Mouse (Mus musculus) heart, postnatal 14 days (tissue): Measurements from ENCODE around the gene Frmd4a. TPM values are rescaled to one million over a fixed set of nuclear protein-coding genes. Genes with fewer than 3 reads are reported as not detected.

Source experiments
- DNase-seq, 2 experiments: peaks; one replicate each; pipeline ENCODE4 v3.0.0; 2021 to 2022
- intact Hi-C: fragments of 180-260 bp; cut with DNase I; formaldehyde crosslinking; loops from one replicate; pipeline ENCODE4 v1.15.1; 2025
- total RNA-seq, 2 experiments: library from RNA; stranded (reverse); gene quantifications; 2 replicates each; pipeline ENCODE4 v1.2.3; 2021

Frmd4a gene
- total RNA-seq, 2 experiments from 2014 or later = 29.3 to 29.9 TPM

GRCm38 (mm10) chr2:4462480-4462879 is 445.0 kb downstream of the Frmd4a start:
- no peak for DNase-seq
- intact Hi-C loops = no loop called here

DNA sequence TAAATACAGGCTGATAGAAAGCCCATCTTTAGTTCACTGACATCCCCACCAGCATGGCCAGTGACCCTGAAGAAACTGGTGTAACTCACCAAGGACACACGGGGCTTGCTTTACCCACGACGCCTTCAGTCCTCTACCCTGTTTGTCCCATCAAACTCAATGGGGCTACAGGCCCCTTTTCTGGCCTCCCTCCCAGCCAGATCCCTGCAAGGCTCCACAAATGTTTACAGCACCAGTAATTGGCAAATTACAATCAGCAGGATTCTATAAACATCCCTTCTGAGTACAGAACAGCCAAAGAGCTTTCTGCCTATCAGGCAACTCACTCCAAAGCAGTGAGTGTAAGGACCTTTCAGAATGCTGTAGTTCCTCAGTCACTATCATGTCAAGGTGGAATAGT is 448.6 kb downstream of the Frmd4a start:
- DNase-seq = no peak
- intact Hi-C loops = no loop called here

GRCm38 (mm10) chr2:4467314-4467713 is 449.8 kb downstream of the Frmd4a start:
- no peak for DNase-seq
- intact Hi-C loops = no loop called here

DNA sequence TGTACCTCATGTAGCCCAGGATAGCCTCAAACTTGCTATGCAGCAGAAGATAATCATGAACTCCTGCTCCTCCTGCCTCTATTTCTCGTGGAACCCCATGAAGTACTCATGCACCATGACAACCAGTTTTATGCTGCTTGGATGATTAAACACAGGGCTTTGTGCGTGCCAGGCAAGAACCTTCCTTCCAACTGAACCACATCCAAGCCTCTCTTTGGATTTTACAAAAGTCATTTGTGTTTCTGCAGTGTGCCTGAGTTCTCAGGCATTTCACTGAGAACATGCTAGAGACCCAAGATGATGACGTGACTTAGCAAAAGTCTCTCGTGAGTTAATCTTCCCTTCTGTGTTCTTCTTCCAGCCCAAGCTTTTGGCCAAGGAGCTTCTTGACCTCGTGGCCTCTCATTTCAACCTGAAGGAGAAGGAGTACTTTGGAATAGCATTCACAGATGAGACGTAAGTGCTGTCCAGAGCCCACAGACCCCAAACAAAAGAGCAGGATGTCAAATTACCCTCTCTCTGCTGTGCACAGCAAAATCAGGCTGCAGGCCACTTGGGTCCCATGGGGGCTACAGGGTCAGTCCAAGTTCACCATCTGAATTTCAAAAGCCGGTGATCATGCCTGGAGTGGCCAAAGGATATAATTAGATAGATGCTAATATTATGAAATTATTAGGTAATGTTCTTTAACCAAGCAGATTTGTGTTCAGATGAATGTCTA is 455.4 kb downstream of the Frmd4a start:
- intact Hi-C loops = loop anchor here (2.0 to 5.0 kb wide), 2 partner anchors 36 to 72 kb away; no protein-coding TSS in a partner anchor

DNA sequence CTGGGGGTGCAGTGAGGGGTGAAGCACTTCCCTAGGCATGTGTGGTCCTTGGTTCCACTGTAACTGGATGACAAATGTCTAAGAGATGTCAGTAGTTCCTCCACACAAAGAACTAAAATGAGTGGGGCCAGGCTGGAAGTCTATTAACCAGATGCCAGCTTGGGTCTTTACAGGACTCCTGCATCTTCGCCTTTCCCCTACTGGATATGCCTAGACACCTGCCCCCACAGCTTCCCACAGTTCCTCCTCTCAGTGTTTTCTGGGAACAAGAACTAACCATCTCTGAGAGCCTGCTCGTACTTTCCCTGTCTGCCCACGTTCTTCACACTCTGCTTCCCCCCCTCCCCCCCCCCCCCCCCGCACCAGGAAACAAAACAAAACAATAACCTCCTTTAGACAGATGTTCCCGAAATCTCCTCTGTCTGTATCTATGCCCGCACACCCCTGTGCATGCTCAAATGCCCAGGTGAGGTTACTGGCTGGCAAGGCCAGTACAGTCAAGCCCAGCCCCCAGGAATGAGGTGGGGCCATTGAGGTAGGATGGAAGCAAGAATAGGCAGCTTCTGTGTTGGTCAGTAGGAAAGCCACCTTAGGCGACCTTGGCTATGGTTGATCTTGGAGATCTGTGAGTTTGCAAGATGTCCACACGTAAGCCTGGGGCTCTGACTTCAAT is 456.5 kb downstream of the Frmd4a start:
- DNase-seq = no peak
- intact Hi-C loops = loop anchor here (2.0 to 5.0 kb wide), 2 partner anchors 37 to 73 kb away; no protein-coding TSS in a partner anchor

More for the DNA sequence above, 455.4 kb downstream of the Frmd4a start:
- peak; percentile 64 to 78 for DNase-seq

DNA sequence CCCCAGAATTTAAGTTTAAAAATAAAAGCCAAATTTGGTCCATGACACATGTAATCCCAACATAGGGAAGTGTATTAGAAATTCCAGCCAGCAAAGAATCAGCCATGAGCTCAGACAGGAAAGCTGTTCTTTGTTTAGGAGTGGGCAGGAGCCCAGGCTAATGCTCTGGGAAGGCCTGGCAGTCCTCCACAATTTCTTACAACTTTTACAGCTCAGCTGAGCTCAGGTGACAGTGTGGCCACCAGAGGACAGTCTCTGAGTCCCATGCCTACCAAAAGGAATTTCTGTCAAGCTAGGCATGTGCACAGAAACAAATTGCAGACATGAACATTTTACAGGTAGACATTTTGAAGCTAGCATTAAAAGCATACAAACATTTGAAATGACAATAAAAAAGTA is 457.0 kb downstream of the Frmd4a start:
- intact Hi-C loops = loop anchor here (5.0 kb wide), 1 partner anchor 37 kb away; no protein-coding TSS in a partner anchor
- DNase-seq = peak; percentile 37 to 51

DNA sequence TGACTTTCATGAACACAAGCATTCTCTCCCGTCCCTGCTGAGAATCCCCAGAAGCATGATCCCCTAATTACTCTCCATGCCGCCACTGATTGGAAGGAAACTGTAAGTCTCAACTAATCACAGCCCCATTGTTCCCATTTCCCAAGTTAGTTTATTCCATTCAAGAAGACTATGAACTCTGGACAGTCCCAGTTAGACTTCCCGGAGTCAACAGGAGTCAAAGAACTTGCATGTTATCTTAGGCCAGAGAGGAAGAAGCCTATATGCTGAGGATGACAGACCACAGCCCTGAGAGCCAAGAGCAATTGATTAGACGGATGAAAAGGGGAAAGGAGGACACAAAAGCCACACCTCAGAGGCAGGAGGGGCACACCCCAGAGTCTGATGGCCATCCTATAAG is 458.5 kb downstream of the Frmd4a start:
- no peak for DNase-seq

DNA sequence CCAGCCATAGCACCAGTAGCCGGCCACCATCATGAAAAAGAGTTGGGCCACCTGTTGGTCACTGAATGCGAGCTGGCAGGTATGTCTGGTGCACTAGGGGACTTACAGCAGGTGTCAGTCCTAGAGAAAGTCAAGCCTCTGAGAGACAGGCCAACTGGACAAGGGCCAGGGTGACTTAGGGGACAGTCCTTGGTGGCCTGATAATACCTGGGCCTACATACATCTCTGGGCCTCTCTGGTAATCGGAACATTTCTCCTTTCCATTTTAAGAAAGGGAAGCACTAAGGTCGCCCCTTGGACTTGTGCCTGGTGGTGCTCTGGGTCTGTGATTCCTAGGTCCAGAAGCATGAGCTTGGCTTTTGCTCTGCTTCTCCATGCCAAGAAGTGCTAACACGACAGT is 459.1 kb downstream of the Frmd4a start:
- DNase-seq = peak in 1 of 2 experiments; percentile 45
- intact Hi-C loops = no loop called here

More for the DNA sequence above, 458.5 kb downstream of the Frmd4a start:
- intact Hi-C loops = no loop called here

DNA sequence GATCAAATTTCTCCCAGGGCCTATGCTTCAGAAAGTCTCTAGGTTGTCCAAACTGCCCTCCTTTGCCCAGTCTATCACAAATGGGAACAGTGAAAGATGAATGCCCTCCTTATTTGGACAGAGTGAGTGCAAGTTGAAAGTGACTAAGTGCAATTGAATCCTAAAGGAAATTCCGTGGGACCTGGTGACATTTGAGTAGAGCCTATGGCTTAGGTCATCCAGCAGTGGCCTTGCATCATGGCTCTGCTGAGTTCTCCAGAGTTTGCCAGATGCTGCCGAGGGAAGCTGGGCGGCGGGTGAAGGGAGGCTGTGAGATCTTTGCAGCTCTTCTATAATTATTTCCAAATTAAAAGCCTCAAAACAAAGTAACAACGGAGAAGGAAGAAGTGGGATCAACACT is 459.8 kb downstream of the Frmd4a start:
- no peak for DNase-seq
- intact Hi-C loops = no loop called here

- DNase-seq = no peak
- intact Hi-C loops = no loop called here
Observed at GRCm38 (mm10) chr2:4480180-4480579, 462.7 kb downstream of the Frmd4a start.

- intact Hi-C loops = no loop called here
- no peak for DNase-seq
Observed at GRCm38 (mm10) chr2:4481154-4481553, 463.6 kb downstream of the Frmd4a start.

GRCm38 (mm10) chr2:4486185-4486584 is 468.7 kb downstream of the Frmd4a start:
- intact Hi-C loops = no loop called here
- DNase-seq = no peak

DNA sequence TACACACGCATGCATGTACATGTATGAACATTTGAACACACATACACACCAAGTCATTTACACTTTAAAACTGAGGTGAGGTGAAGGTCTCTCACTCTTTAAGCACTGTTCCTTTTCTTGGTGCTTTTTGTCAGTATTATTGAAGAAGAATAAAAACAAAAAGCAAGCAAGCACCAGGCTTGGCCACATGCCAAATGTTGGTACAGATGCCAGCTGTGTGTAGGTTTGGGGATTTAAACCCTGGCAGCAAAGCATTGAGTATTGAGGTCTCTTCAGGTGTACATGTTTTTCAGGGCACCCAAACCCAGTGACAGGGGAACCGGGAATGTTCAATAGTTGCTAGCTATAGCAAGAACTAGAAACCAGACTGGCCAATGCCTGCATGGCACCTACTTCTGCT is 469.8 kb downstream of the Frmd4a start:
- no peak for DNase-seq
- intact Hi-C loops = no loop called here

DNA sequence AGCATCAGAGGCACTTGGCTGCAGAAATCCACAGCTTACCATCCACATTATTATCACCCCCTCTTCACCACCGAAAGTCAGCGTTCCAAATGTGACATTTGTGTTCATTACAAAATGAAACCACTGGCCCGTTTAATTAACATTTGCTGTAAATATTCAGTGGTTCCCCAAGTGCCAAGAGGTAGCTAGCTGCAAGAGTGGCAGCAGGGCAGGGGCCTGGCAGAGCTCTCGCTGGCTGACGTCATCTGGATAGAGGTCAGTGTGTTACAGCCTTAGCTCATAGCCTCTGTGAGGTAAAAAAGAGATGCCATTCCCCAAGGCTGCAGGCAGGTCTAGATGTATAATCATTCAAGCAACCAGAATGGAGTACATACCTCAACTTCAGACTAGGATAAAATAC is 473.3 kb downstream of the Frmd4a start:
- DNase-seq = peak in 1 of 2 experiments; percentile 51

GRCm38 (mm10) chr2:4492485-4493481 is 475.3 kb downstream of the Frmd4a start:
- intact Hi-C loops = loop anchor here (1.0 to 10.0 kb wide), 6 partner anchors 90 to 948 kb away; no protein-coding TSS in a partner anchor
- peak; percentile 81 to 87 for DNase-seq

More for the DNA sequence above, 473.3 kb downstream of the Frmd4a start:
- intact Hi-C loops = loop anchor here (5.0 to 10.0 kb wide), 4 partner anchors 89 to 946 kb away; no protein-coding TSS in a partner anchor

DNA sequence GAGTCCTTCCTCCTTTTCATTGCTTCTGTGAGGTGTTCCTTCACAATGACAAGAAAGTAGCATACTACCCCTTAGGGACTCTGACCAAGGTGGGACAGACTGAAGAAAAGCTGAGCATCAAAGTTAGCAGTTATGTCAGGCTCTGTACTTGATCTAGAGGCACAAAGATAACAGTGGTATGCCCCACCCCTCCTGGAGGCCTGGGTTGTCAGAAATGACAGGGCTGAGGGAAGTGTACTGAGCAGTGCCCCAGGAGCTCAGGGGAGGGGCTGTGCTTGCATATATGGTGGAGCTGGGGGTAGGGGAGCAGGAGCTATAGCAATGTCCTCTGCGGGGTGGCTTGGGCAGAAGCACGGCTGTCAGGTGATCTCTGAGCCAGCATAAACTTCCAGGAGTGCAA is 477.0 kb downstream of the Frmd4a start:
- intact Hi-C loops = loop anchor here (5.0 to 10.0 kb wide), 4 partner anchors 92 to 950 kb away; no protein-coding TSS in a partner anchor
- no peak for DNase-seq

DNA sequence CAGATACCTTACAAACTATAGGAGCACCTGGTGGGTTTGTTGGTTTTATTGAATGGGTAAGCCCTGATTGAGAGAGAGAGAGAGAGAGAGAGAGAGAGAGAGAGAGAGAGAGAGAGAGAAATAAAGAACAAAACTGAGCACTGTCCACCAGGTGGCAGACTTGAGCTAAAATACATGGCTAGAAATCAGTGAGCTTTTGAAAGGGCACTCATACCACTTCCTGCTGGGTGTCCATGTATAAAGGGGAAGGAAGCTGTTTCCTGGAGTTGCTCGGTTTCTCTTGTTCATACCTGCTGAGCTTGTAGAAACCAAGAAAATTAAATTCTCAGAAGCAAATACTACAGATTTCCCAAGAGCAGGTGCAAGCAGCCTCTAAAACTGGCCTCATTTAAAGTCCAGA is 481.7 kb downstream of the Frmd4a start:
- peak; percentile 77 to 83 for DNase-seq
- intact Hi-C loops = loop anchor here (1.0 to 10.0 kb wide), 5 partner anchors 102 to 954 kb away; partner anchors contain the start of gene Prpf18

- intact Hi-C loops = loop anchor here (1.0 to 10.0 kb wide), 7 partner anchors 43 to 955 kb away; partner anchors contain the start of genes Bend7 and Prpf18
- DNase-seq = no peak
Observed at GRCm38 (mm10) chr2:4499916-4500315, 482.4 kb downstream of the Frmd4a start.

- intact Hi-C loops = loop anchor here (2.0 to 10.0 kb wide), 2 partner anchors 41 to 213 kb away; partner anchors contain the start of gene Bend7
- peak; percentile 42 to 54 for DNase-seq
Observed at GRCm38 (mm10) chr2:4501257-4502027, 483.9 kb downstream of the Frmd4a start.
